Mouse (Mus musculus): ENCODE measurements around the gene Mybpc1. TPM values are rescaled to one million over a fixed set of nuclear protein-coding genes. Genes with fewer than 3 reads are reported as not detected.
"Not testable (repeated sequence)": the region's sequence is repeated elsewhere in the genome, so short reads cannot be mapped to it uniquely, and the experiment has no call there.

The Mybpc1 gene
- total RNA-seq, 2 experiments from 2014 or later, result 3.9 to 4.5 TPM

DNA sequence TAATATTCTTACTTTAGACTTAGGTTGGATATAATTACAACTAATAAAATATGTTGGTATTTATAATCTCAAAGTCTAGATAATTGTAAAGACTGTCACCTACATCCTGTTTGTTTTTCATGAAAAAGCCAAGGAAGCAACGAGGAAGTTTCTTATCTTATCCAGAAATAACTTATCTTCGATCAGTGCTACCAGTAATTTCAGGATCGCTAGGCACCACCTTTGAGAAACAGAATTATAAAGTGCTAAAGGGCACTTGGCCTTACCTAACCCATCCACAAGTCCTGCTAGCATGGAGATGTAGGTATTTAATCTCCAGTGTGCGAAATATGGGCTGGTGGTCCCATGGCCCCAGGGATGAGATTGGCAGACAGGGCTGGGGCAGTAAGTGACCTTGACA lies 102.0 kb downstream of the Mybpc1 start:
- DNase-seq (ENCODE audit: extremely low spot score in 1 of 2, low spot score in 2 of 2), result no peak
- intact Hi-C loops (cut with DNase I), result no loop called here

DNA sequence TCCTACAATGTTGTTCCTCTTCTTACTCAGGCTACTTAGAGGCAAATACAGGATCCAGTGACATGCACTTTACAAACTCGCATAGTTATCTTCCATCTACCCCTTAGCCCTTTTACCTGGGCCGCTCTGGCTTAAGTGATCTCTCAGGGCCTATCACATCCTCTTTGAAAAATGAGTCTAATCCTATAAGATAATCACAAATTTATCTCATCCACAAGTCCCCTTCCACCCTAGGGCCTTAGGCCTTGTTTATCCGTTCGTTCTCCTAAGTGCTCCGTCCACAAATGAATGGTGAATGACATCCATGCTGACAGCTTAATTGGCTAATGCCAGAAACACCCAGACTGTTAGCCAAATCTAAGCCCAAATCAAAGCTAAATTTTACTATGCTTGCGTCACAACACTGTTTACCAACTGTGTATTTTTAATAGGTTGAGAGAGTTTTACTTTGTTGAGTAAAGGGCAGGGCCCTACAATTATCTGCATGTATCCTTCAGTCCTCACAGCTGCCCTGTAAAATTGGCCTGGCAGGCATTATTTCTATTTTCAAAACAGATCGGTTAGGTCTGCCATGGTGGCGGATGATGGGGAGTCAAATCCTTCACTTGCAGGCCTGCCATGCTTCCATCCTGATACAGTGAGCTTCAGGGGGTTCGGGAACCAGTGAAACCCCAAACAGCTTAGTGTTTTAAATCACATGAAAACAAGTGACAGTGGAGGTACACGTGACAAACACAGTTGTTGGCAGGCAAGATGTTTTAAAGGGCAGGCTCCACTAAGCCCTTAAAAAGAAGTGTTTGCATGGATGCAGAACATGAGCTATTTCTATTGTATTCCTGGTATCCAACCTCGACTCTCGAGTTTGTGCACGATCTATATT lies 102.8 kb downstream of the Mybpc1 start:
- intact Hi-C loops (cut with DNase I), result no loop called here
- no peak for DNase-seq (ENCODE audit: extremely low spot score in 1 of 2, low spot score in 2 of 2)

DNA sequence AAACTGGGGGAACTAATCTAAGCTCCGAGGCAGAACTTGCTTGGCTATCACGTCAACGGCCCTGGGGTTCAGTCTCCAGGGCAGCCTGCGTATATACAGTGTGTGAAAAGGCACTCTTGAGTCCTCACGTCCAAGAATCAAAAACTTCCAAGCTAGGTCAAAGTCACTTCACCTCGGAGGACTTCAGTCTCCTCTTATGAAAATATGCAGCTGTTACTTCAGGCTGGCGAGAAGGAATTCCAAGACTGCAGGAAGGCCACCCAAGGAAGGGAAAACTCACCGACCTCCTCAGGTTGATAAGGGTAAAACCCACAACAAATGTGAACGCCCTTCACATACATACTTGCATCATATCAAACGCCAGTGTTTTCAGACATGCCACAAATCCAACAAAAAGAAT lies 103.6 kb downstream of the Mybpc1 start:
- no peak for DNase-seq (ENCODE audit: extremely low spot score in 1 of 2, low spot score in 2 of 2)
- intact Hi-C loops (cut with DNase I), result no loop called here

DNA sequence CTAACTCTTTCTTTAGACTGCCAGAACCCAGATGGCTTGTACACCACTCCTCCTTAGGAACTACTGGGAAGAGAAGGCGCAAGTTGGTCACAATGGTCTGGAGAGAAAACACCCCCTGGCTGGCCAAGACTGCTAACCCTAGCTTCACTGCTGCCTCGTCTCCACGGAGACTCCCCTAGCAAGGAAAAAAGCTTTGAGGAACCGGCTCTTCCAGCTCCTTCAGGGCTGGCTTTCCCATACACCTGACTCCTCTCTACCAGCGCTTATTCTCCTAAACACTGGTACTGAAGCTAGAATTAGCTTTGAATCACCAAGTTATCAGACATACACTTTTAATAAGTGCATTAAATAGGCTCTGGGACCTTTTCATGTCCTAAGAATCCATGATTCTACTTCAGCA lies 105.0 kb downstream of the Mybpc1 start:
- intact Hi-C loops (cut with DNase I), result no loop called here
- DNase-seq (ENCODE audit: extremely low spot score in 1 of 2, low spot score in 2 of 2), result no peak

DNA sequence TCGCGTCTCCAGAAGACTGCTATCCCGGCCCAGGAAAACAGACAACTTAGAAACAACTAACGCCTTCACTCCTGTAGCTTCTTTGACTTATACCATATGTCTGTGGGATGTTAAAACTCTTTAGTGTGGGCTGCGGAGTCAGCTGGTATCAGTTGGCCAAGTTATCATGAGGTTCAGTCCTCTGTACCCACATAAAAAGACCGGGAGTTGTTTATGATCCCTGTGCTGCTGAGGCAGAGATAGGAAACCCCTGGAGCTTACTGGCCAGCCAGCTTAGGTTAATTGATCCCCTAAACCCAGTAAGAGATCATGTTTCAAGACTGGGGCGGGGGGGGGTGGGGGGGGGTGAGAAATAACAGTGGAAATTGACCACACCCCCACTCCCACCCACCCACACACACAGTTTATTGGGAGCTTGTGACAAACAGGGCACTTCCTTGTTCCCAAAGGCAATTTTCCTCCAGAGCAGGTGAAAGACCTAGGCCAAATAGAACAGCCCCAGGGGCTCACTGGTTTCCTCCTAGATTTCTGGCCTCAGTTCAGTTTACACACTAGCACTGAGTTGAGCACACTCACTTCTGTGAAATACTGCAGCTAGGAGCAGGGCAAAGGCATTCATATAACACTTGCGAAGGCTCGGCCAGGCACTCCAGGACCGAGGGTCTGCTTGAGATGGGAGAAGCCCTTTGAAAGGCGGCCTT lies 107.9 kb downstream of the Mybpc1 start:
- intact Hi-C loops (cut with DNase I), result no loop called here
- no peak for DNase-seq (ENCODE audit: extremely low spot score in 1 of 2, low spot score in 2 of 2)

DNA sequence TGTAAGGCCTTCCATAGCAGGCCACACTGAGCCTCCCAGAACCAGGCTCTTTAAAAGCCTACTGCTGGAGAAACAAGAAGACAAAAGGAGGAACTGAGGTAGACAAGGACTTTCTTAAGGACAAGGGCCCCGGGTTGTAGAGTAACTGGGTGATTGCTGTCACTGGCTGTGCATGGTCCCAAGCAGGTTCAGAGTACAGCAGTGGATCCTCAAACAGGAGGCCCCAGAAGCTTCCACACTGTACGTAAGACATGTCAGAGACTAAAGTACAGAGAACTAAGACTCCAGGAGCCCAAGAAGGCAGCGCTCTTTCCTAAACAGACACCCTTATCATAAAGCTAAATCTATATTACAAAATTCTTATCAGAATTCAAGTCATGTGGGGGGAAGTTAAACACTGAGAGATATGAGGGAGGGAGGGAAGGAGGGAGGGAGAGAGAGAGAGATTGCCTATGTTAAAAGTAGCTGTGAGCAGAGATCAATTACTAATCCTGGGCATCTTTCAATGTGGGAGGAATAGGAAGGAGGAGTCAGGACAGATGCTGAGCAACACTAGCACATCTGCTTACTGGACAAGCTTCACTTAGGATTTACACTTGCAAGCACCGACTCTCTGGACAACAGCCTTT lies 109.9 kb downstream of the Mybpc1 start:
- DNase-seq (ENCODE audit: extremely low spot score in 1 of 2, low spot score in 2 of 2), result no peak
- intact Hi-C loops (cut with DNase I), result no loop called here

DNA sequence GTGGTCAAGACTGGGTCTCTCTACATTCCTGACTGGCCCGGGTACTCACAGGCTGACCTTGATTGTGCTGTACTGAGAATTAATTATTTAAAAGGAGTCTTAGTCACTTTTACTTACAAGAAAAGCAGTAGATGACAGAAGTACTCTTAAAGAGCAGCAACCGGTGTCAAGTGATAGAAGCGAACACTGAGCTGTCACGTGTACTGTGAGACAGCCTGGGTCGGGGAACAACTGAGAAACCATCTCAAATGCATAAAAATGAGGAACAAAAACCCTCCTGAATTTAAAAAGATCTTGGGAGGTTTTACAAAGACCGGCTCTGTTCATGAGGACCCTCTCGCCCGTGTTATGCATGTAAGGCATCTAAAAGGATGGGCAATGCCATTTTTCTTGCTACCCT lies 112.3 kb downstream of the Mybpc1 start:
- intact Hi-C loops (cut with DNase I), result no loop called here
- no peak for DNase-seq (ENCODE audit: extremely low spot score in 1 of 2, low spot score in 2 of 2)

DNA sequence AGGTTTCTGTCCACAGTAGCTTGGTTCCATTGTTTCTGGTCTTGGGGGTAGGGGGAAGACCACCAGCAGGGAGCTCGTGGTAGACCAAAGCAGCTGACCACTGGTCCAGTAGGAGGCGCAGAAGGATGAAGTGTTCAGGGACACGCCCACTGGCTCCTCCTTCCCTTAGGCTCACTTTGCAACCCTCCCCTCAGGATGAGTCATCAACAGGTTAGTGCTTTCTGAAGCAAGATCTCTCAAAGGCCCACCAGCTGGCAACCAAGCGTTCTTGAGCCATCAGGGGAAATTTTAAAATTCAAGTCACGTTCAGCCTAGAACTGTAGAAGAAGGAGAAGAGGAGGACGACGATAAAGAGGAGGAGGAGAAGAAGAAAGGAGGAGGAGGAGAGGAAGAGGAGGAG lies 113.3 kb downstream of the Mybpc1 start:
- DNase-seq (ENCODE audit: extremely low spot score in 1 of 2, low spot score in 2 of 2), result no peak
- intact Hi-C loops (cut with DNase I), result no loop called here

DNA sequence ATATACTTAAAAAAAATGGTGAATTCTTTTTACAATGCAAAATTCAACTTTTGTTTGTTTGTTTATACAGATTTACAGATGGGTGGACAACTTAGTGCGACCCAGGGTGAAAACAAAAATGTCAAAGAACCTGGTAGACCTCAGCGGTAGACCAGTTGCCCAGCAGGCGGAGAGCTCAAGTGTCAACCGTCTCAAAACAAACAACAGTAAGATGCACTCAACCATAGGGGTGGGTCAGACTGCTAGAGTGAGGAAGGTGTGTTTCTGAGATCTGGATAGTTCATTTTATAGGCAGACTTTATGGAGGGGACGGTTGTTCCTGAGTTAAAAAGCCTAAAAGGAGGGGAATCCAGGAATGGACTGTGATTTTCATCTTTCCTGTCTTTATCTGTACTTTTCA lies 116.3 kb downstream of the Mybpc1 start:
- DNase-seq (ENCODE audit: extremely low spot score in 1 of 2, low spot score in 2 of 2), result no peak
- intact Hi-C loops (cut with DNase I), result no loop called here

DNA sequence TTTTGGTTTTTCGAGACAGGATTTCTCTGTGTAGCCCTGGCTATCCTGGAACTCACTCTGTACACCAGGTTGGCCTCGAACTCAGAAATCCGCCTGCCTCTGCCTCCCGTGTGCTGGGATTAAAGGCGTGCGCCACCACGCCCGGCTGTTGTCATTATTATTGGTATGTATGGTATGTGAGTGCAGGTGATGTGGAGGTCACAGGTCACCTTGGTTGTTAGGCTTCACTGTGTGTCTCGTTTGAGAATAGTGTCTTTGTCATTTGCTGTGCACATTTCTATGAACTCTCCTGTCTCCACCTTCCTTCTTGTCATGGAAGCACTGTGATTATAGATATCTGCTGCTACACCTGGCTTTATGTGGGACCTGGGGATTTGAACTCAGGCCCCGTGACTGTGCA lies 122.1 kb downstream of the Mybpc1 start:
- DNase-seq (ENCODE audit: extremely low spot score in 1 of 2, low spot score in 2 of 2); intact Hi-C loops (cut with DNase I): not testable (repeated sequence)

Other genes with a start within 250 kb of the Mybpc1 start
- gene Dram1, start 226.1 kb downstream of the Mybpc1 start, total RNA-seq (2021), result 1 to 10 TPM in 1 of 2 experiments, under 1 TPM in 1; 0.94 to 1.6 TPM
- 100 to 1,000 TPM; 101 to 102 TPM for gene Gnptab, start 226.0 kb downstream of the Mybpc1 start, total RNA-seq (2021)
- gene Sycp3, start 145.6 kb downstream of the Mybpc1 start, total RNA-seq (2021), result 1 to 10 TPM in 1 of 2 experiments, under 1 TPM in 1; 0.77 to 1.7 TPM
- 10 to 100 TPM; 25.2 to 28.2 TPM for gene Chpt1, start 101.1 kb downstream of the Mybpc1 start, total RNA-seq (2021)
- gene Spic, start 79.9 kb upstream of the Mybpc1 start, total RNA-seq (2021), result not detected
- gene Arl1, start 125.7 kb upstream of the Mybpc1 start, total RNA-seq (2021), result 100 to 1,000 TPM; 110 to 111 TPM
- gene Utp20, start 221.7 kb upstream of the Mybpc1 start, total RNA-seq (2021), result 10 to 100 TPM; 21.3 to 23.2 TPM